Mouse (Mus musculus) liver, embryonic 15.5 days (tissue): ENCODE results near the gene Ctbp2. TPM values are rescaled to one million over a fixed set of nuclear protein-coding genes. Genes with fewer than 3 reads are reported as not detected.

Experiments used
- ATAC-seq: fragments of 200-750 bp; cut with Nextera tagmentation; 2 replicates; pipeline ENCODE4 v1.8.0; 2017; ENCODE audit warnings: moderate number of reproducible peaks, mild to moderate bottlenecking, moderate library complexity; ENCODE audit not compliant: insufficient read depth
- H3K27ac ChIP-seq: fragments of 300-500 bp; sonication (generic); replicated peaks from 2 replicates; pipeline ENCODE4 v1.5.1; 2015; ENCODE audit warnings: mild to moderate bottlenecking, inconsistent platforms
- H3K27me3 ChIP-seq: fragments of 300-500 bp; sonication (generic); 2 replicates; pipeline ENCODE4 v1.6.1; 2015; ENCODE audit warnings: mild to moderate bottlenecking, inconsistent platforms
- H3K36me3 ChIP-seq: fragments of 300-500 bp; sonication (generic); replicated peaks from 2 replicates; pipeline ENCODE4 v1.6.1; 2015; ENCODE audit warnings: moderate library complexity, mild to moderate bottlenecking, inconsistent platforms
- H3K4me1 ChIP-seq: fragments of 300-500 bp; sonication (generic); replicated peaks from 2 replicates; pipeline ENCODE4 v1.6.1; 2015; ENCODE audit warnings: inconsistent platforms
- H3K4me2 ChIP-seq: fragments of 300-500 bp; sonication (generic); 2 replicates; pipeline ENCODE4 v1.6.1; 2015; ENCODE audit warnings: moderate library complexity, mild to moderate bottlenecking, inconsistent platforms
- H3K4me3 ChIP-seq: fragments of 300-500 bp; sonication (generic); replicated peaks from 2 replicates; pipeline ENCODE4 v1.5.1; 2015; ENCODE audit warnings: mild to moderate bottlenecking, inconsistent platforms
- H3K9ac ChIP-seq: fragments of 300-500 bp; sonication (generic); 2 replicates; pipeline ENCODE4 v1.6.1; 2015; ENCODE audit warnings: moderate library complexity, mild to moderate bottlenecking, inconsistent platforms
- H3K9me3 ChIP-seq: fragments of 300-500 bp; sonication (generic); replicated peaks from 2 replicates; pipeline ENCODE4 v1.6.1; 2016; ENCODE audit warnings: inconsistent platforms
- WGBS: fragments of 180-500 bp; shearing (Covaris S2); methylation state at CpG from one replicate; pipeline ENCODE4 v1.1.7; 2015; ENCODE audit warnings: mixed read lengths; ENCODE audit not compliant: insufficient replicate concordance; 5-methylcytosine and 5-hydroxymethylcytosine counted together
- polyA plus RNA-seq: library from polyadenylated mRNA; unstranded; fragments of >200 nt; fragmentation: Nextera tagmentation; extraction: Ambion mirVana; gene quantifications from 2 replicates; pipeline ENCODE4 v1.2.1, GENCODE M21; 2015

Ctbp2 gene
- polyA plus RNA-seq, 1 experiment from 2014 or later, result 8.1 TPM

DNA sequence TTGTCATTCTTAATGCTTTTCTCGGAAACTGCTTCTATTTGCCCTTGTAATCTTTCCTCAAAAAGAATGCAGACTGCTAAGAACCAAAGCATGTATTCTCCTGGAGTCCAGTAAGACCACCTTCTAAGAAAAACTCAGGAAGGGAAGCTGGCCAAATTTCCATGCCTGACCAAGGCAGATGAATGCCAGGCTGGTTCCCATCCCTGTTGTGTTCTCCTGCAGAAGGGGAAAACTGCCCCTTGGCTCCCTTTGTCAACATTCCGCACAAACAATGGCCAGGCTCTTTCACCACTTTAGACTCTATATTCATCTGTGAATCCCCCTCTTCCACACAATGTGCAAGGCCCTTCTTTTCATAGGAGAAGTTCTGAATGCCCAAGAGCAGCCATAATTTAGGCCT lies 6.3 kb downstream of the Ctbp2 start:
- WGBS, result 67% methylated on average over 2 of the region's 2 CpGs
- Histone ChIP-seq H3K9me3 (no peaks in the 10 kb centered on the region), H3K36me3 (no peaks in the 10 kb centered on the region), H3K9ac (no peak overlapping the region), H3K27me3 (peaks cover 32% of the 10 kb centered on the region), H3K27ac (no peak overlapping the region), H3K4me1 (peaks cover 59% of the 10 kb centered on the region), H3K4me3 (no peak overlapping the region), H3K4me2 (no peak overlapping the region)
- no peak for ATAC-seq

DNA sequence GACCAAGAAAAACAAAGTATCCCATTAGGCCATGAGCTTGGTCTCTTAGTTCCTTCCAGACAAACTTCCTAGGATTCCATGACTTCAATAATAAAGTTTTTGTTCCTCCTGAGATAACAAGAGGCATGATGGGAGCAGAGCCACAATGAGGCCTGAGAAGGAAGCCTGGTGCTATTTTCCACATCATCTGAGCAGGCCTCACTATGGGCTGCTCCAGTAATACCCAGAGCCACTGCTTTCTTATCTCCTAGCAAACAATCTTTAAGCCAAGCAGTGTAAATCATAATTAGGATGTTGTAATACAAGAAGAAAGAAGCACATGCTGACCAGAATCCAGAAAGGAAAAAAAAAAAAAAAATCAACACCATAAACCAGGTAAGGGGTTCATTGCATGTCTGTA lies 7.6 kb downstream of the Ctbp2 start:
- Histone ChIP-seq H3K4me1 (peaks cover 48% of the 10 kb centered on the region), H3K9me3 (no peaks in the 10 kb centered on the region), H3K9ac (no peak overlapping the region), H3K27me3 (peaks cover 19% of the 10 kb centered on the region), H3K4me3 (no peak overlapping the region), H3K4me2 (no peak overlapping the region), H3K27ac (no peak overlapping the region), H3K36me3 (no peaks in the 10 kb centered on the region)
- ATAC-seq, result no peak

DNA sequence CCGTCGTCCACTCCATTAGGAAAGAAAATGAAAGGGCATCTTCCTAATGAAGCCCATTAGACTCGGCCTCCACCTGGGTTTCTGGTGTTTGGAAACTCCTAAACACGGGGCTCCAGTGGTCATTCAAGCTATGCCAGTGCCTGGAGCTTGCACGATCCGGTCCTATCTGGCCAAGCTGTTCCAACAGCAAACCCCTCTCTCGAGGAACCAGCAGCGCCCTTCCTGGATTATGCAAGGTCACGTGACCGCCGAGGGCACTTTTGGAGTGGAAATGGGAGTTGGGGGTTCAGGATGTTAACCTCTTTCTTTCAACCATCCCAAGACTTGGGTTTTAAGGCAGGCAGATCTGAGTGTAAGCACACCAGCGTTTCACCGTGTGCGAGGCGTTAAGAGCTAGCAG lies 8.3 kb downstream of the Ctbp2 start:
- H3K4me3 ChIP-seq, result peak overlapping the region; percentile 56
- WGBS, result 8% methylated on average over 15 of the region's 15 CpGs
- H3K9me3 ChIP-seq, result no peaks in the 10 kb centered on the region
- no peak overlapping the region for H3K9ac ChIP-seq
- H3K4me2 ChIP-seq, result peak overlapping the region; percentile 80
- peaks cover 46% of the 10 kb centered on the region for H3K4me1 ChIP-seq
- no peak overlapping the region for H3K27ac ChIP-seq
- H3K36me3 ChIP-seq, result no peaks in the 10 kb centered on the region
- peaks cover 13% of the 10 kb centered on the region for H3K27me3 ChIP-seq
- ATAC-seq, result no peak

DNA sequence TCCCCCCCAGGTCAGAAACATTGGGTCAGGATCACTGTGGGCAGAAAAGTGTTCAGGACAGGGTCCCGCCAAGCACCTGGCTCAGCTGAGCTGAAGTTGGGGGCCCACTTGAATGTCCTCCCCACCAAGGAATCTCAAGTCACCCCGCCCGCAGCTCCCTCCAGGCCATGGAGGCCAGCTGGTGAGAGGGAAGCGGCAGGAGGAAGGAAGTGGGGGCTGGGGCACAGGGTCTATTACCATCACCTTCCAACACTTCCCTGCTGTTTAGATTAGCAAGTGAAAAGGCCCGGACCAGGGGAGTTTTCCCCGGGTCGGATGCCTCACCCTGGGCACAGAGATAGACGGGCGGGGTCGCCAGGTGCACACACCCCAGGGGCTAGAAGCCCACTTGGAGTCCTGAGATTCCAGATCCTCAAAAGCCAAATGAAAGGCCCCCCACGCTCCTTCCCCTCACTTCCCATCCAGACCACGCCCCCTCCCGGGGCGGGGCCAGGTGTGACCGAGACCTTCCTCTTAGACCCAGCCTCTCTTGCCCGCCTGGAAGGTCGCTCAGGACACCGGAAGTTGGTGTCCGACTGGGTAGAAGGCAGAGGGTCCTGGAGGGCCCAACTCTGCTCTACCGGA lies 9.2 kb downstream of the Ctbp2 start:
- Histone ChIP-seq H3K4me2 (peak overlapping the region; percentile 80), H3K9me3 (no peaks in the 10 kb centered on the region), H3K27ac (no peak overlapping the region), H3K4me1 (peaks cover 39% of the 10 kb centered on the region), H3K27me3 (peaks cover 4% of the 10 kb centered on the region; the same call in 1 of the 2 replicates), H3K4me3 (peak overlapping the region; percentile 56), H3K9ac (peak overlapping the region; percentile 30; the same call in 1 of the 2 replicates), H3K36me3 (no peaks in the 10 kb centered on the region)
- WGBS, result 6% methylated on average over 20 of the region's 20 CpGs
- no peak for ATAC-seq

DNA sequence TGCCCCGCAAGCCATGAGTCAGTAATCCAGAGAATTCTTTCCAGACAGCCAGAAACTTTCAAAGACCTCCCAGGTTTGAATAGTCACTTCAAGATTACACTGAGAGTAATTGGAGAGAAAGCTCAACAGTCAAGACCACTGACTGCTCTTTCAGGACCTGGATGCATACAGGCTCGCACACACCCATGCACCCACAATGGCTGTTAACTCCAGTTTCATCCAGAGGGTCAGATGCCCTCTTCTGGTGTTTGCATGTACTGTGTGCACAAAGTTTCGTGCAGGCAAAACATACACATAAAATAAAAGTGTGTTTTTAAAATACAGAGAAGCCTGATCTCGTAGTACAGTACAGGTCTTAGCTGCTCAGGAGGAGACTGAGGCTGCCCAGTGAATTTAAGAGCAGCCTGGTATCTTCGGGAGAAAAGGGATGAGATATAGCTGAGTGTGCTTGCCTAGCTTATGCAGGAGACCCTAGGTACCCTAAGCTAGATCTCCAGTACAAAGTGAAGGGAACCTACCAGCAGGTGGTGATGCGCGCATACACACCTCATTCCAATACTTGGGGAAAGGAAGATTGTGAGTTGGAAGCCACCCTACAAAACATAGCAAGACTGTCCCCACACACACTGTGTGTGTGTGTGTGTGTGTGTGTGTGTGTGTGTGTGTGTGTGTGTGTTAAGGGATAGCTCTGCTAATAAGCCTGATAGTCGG lies 10.8 kb downstream of the Ctbp2 start:
- H3K9ac ChIP-seq, result no peak overlapping the region
- no peak for ATAC-seq

DNA sequence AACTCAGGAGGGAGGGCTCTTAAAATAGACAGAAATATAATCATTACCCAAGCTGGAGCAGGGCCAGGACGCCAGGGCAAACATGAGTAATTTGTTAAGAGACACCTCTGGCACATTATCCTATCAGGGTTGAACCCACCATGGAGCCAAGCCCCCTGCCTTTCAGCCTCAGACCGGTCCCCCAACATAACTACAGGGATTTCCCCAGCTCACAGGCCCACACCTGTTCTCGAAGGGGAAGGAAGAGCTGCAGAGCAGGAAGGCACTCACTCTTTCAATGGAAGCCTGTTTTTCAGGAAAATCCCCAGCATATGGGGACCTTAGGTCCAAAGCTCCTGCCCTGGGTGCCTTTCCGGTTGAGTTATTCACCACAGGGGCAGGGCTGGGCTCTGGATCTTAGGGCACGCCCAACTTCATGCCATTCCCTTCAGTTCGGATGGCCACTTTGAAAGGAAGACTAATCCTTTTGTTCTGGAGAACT lies 11.8 kb downstream of the Ctbp2 start:
- Histone ChIP-seq H3K27me3 (no peaks in the 10 kb centered on the region), H3K4me1 (peaks cover 30% of the 10 kb centered on the region), H3K4me3 (no peak overlapping the region), H3K36me3 (no peaks in the 10 kb centered on the region), H3K9ac (no peak overlapping the region), H3K4me2 (no peak overlapping the region), H3K27ac (no peak overlapping the region), H3K9me3 (no peaks in the 10 kb centered on the region)
- ATAC-seq, result no peak
- 53% methylated on average over 6 of the region's 6 CpGs for WGBS

More for the DNA sequence above, 10.8 kb downstream of the Ctbp2 start:
- Histone ChIP-seq H3K9me3 (no peaks in the 10 kb centered on the region), H3K4me1 (peaks cover 36% of the 10 kb centered on the region), H3K4me2 (no peak overlapping the region), H3K4me3 (no peak overlapping the region), H3K36me3 (no peaks in the 10 kb centered on the region), H3K27me3 (no peaks in the 10 kb centered on the region), H3K27ac (no peak overlapping the region)
- 72% methylated on average over 8 of the region's 8 CpGs for WGBS

DNA sequence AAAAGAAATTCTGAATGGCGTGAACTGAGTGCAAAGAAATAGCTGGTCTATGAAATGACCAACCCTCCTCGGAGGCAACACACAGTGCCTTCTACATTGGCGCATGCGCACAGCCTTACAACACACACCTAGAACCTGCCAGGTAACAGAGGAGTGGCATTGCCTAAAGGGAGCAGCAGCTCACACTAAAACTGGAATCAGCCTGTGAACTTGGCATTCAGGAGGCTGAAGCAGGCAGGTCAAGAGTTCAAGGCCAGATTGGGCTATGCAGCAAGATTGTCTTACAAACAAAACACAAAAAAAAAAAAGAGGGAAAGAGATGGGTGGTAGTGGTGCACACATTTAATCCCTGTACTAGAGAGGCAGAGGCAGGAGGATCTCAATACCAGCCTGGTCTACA lies 14.7 kb downstream of the Ctbp2 start:
- Histone ChIP-seq H3K36me3 (no peaks in the 10 kb centered on the region), H3K27me3 (no peaks in the 10 kb centered on the region), H3K4me2 (no peak overlapping the region), H3K9me3 (no peaks in the 10 kb centered on the region), H3K4me3 (no peak overlapping the region), H3K9ac (no peak overlapping the region), H3K4me1 (peaks cover 5% of the 10 kb centered on the region), H3K27ac (no peak overlapping the region)
- 80% methylated on average over 4 of the region's 4 CpGs for WGBS
- no peak for ATAC-seq

DNA sequence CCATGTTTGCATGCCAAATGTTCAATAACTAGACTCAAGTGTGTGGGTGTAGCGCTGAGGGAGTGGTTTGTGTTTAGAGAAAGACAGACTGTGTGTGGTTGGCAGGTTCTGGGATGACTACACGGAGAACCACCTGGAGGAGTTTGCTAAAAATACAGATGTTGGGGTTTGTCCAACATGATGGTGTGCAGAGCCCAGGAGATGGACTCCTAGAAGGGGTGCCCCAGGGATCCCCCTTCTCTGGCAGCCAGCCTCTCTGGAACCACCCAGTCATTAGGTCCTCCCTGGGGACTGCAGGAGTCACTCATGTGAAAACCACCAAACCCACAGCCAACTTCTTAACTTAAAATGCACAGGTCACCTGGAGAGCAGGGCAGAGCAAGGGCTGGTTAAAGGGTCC lies 15.5 kb downstream of the Ctbp2 start:
- no peaks in the 10 kb centered on the region for H3K27me3 ChIP-seq
- WGBS, result 76% methylated on average over 2 of the region's 2 CpGs
- ATAC-seq, result no peak
- no peaks in the 10 kb centered on the region for H3K9me3 ChIP-seq
- no peaks in the 10 kb centered on the region for H3K4me1 ChIP-seq
- no peak overlapping the region for H3K9ac ChIP-seq
- H3K4me2 ChIP-seq, result no peak overlapping the region
- H3K36me3 ChIP-seq, result no peaks in the 10 kb centered on the region
- no peak overlapping the region for H3K4me3 ChIP-seq
- no peak overlapping the region for H3K27ac ChIP-seq

DNA sequence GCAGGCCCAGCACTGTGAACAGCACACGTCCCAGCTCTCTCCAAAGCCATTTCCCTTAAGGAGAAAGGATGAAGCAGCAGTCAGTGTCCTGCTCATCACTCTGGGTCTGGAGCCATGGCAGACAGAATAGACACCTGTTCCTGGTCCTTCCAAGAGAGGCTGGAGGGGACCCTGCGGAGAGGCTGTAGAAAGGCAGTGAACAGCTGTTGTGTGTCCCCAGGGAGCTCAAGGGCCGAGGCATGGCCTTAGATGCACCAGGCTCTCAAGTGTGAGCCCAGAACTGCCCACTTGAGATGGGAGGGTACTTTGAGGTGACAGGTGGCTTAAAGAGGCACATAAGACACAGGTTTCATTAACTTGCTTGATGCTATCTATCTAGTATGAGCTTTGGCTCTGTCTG lies 21.6 kb downstream of the Ctbp2 start:
- H3K4me3 ChIP-seq, result no peak overlapping the region
- no peak overlapping the region for H3K4me2 ChIP-seq
- WGBS, result 61% methylated on average over 3 of the region's 3 CpGs
- no peaks in the 10 kb centered on the region for H3K36me3 ChIP-seq
- H3K27ac ChIP-seq, result no peak overlapping the region
- H3K27me3 ChIP-seq, result no peaks in the 10 kb centered on the region
- no peak overlapping the region for H3K9ac ChIP-seq
- ATAC-seq, result no peak
- H3K9me3 ChIP-seq, result no peaks in the 10 kb centered on the region
- H3K4me1 ChIP-seq, result no peaks in the 10 kb centered on the region

DNA sequence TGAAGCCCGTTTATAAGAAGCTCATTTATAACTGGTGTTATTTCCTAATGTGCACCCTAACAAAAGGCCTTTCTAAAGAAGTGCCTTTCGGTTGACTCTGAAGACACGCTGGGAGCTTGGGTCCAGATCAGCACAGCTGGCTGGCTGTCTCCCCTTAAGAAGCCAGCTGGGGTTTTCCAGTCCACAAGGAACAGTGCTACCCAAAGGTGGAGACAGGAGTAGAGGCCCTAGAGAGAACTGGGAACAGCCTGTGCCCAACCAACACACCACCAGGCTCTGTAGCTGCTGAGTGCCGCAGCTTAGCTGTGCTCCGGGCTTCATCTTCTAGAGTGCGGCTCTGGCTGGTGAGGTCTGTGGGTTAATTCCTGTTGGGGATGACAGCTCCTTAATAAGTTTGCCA lies 23.1 kb downstream of the Ctbp2 start:
- no peak overlapping the region for H3K9ac ChIP-seq
- no peak for ATAC-seq
- no peaks in the 10 kb centered on the region for H3K27me3 ChIP-seq

DNA sequence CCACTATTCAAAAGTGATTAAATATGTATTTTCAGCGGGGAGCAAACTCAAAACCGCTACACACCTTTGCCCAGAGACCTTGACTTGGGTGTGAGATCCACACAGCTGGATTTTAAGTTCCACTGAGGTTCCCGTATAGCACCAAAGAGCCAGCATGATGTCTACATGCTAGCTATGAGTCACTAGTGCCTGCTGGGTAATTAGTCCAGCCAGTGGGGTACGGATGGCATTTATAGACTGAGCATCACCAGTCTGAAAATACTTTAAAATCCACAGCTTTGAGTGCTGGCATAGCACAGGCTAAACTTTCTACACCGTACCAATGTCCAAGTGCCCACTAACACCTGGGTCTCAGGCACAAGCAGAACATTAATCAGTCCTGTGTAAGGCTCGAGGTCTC lies 24.0 kb downstream of the Ctbp2 start:
- Histone ChIP-seq H3K27ac (no peak overlapping the region), H3K4me3 (no peak overlapping the region), H3K27me3 (no peaks in the 10 kb centered on the region), H3K9me3 (no peaks in the 10 kb centered on the region), H3K4me1 (no peaks in the 10 kb centered on the region), H3K4me2 (no peak overlapping the region), H3K9ac (no peak overlapping the region), H3K36me3 (no peaks in the 10 kb centered on the region)
- WGBS, result 64% methylated on average over 6 of the region's 6 CpGs
- ATAC-seq, result no peak

More for the DNA sequence above, 23.1 kb downstream of the Ctbp2 start:
- Histone ChIP-seq H3K27ac (no peak overlapping the region), H3K4me1 (no peaks in the 10 kb centered on the region), H3K4me2 (no peak overlapping the region), H3K4me3 (no peak overlapping the region), H3K36me3 (no peaks in the 10 kb centered on the region), H3K9me3 (no peaks in the 10 kb centered on the region)
- WGBS, result 82% methylated on average over 6 of the region's 6 CpGs
